Mouse (Mus musculus): ENCODE data around the gene Arap1. TPM values are rescaled to one million over a fixed set of nuclear protein-coding genes. Genes with fewer than 3 reads are reported as not detected.
A peak's percentile ranks its signal among the peaks of the same experiment; 100 is the strongest.

Gene Arap1
- polyA plus RNA-seq, 1 experiment from 2014 or later: 92.5 TPM

DNA sequence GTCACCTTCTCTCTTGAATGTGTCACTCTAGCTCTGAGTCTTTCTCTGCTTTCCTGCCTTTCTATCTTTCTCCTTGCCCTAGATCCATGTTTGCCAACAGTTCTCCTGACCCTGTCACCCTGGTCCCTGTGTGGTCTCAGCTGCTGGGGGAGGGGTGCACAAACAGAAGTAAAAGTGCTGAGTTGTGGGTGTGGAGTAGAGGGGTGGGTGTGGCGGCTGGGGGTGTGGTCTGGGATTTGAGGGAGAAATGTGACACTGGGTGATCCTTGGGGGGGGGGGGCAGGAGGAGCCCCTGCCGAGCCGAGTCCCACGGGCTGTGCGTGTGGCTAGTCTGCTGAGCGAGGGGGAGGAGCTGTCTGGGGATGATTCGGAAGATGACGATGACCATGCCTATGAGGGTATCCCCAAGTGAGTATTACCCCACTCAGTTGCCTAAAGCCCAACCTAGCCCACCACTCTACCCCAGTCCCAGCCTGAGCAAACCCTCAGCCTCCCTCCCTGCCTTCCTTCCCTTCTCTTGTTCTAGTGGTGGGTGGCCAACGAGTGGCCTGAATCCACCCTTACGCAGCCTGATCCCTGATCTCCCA lies 38.1 kb downstream of the Arap1 start:
- ATAC-seq (ENCODE audit: low FRiP score, low TSS enrichment): peak; percentile 66
- H3K4me1 ChIP-seq (ENCODE audit: control insufficient read depth, insufficient read depth, low read length): peaks cover 23% of the 10 kb centered on the region
- H3K27ac ChIP-seq (ENCODE audit: low read depth, low read length): peak overlapping the region; percentile 68
- H3K36me3 ChIP-seq (ENCODE audit: control insufficient read depth, insufficient read depth, low read length): peaks cover 12% of the 10 kb centered on the region; the same call in 1 of the 2 replicates
- no peak overlapping the region for H3K9ac ChIP-seq (ENCODE audit: low read depth, low read length)
- H3K4me3 ChIP-seq (ENCODE audit: low read length): no peak overlapping the region
- H3K27me3 ChIP-seq (ENCODE audit: control insufficient read depth, insufficient read depth, low read length): no peaks in the 10 kb centered on the region
- H3K9me3 ChIP-seq (ENCODE audit: control insufficient read depth, low read length): no peaks in the 10 kb centered on the region
- WGBS: 40% methylated on average over 9 of the region's 10 CpGs
- peak overlapping the region; percentile 0; the same call in 1 of the 2 replicates for H3K4me2 ChIP-seq (replicated peaks; ENCODE audit: low read depth, low read length)

DNA sequence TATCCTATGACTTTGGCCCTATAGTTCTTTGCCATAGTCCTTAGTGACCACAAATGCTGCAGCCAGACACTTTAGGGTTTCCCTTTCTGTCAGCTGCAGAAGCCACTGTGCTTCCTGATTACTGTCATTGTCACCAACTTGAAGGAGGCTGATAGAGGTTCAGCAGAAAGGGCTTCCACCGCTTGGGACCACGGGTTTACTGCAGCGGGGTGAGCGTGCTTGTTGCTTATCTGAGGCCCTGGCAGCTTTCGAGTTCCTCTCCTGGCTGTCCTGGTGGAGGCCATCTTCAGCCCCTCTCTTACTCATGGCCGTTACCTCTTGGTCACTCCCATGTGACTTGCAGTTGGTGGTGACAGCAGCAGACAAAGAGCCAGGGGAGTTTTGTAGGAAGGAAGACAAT lies 41.4 kb downstream of the Arap1 start:
- H3K4me3 ChIP-seq (ENCODE audit: low read length): no peak overlapping the region
- peaks cover 47% of the 10 kb centered on the region for H3K4me1 ChIP-seq (ENCODE audit: control insufficient read depth, insufficient read depth, low read length)
- H3K27me3 ChIP-seq (ENCODE audit: control insufficient read depth, insufficient read depth, low read length): no peaks in the 10 kb centered on the region
- 89% methylated on average over 6 of the region's 6 CpGs for WGBS
- H3K9ac ChIP-seq (ENCODE audit: low read depth, low read length): no peak overlapping the region
- no peak overlapping the region for H3K27ac ChIP-seq (ENCODE audit: low read depth, low read length)
- H3K4me2 ChIP-seq (replicated peaks; ENCODE audit: low read depth, low read length): no peak overlapping the region
- H3K9me3 ChIP-seq (ENCODE audit: control insufficient read depth, low read length): no peaks in the 10 kb centered on the region
- no peak for ATAC-seq (ENCODE audit: low FRiP score, low TSS enrichment)
- H3K36me3 ChIP-seq (ENCODE audit: control insufficient read depth, insufficient read depth, low read length): peaks cover 12% of the 10 kb centered on the region; the same call in 1 of the 2 replicates

DNA sequence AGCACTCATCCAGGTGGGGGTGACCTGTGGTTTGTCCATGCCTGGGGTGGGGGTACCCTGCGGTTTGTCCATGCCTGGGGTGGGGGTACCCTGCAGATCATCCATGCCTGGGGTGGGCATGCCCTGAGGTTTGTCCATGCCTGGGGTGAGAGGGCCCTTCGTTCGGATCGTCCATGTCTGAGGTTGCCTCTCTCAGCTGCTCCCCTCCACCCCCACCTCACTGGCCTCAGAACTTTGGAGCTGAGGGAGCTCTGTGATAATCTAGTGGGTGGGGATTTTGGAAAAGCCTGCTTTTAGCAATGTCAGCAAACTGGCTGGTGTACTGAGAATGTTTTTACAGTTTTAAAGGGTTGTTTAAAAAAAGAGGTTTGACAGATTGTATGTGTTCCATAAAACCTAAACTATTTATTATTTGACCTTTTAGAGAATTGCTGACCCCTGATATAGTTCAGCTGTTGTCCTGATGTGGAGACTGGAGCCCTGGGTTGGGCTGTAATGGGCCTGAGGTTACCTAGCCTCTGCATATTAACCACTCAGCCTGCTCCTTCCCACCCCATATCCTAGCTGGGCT lies 44.1 kb downstream of the Arap1 start:
- 52% methylated on average over 4 of the region's 4 CpGs for WGBS
- H3K4me1 ChIP-seq (ENCODE audit: control insufficient read depth, insufficient read depth, low read length): peaks cover 32% of the 10 kb centered on the region
- no peak overlapping the region; the same call in 1 of the 2 replicates for H3K4me2 ChIP-seq (replicated peaks; ENCODE audit: low read depth, low read length)
- peaks cover 24% of the 10 kb centered on the region; the same call in 1 of the 2 replicates for H3K36me3 ChIP-seq (ENCODE audit: control insufficient read depth, insufficient read depth, low read length)
- no peak overlapping the region for H3K4me3 ChIP-seq (ENCODE audit: low read length)
- ATAC-seq (ENCODE audit: low FRiP score, low TSS enrichment): peak; percentile 25; the same call in 1 of the 2 replicates
- H3K27ac ChIP-seq (ENCODE audit: low read depth, low read length): peak overlapping the region; percentile 97
- no peak overlapping the region for H3K9ac ChIP-seq (ENCODE audit: low read depth, low read length)
- no peaks in the 10 kb centered on the region for H3K27me3 ChIP-seq (ENCODE audit: control insufficient read depth, insufficient read depth, low read length)
- H3K9me3 ChIP-seq (ENCODE audit: control insufficient read depth, low read length): no peaks in the 10 kb centered on the region

DNA sequence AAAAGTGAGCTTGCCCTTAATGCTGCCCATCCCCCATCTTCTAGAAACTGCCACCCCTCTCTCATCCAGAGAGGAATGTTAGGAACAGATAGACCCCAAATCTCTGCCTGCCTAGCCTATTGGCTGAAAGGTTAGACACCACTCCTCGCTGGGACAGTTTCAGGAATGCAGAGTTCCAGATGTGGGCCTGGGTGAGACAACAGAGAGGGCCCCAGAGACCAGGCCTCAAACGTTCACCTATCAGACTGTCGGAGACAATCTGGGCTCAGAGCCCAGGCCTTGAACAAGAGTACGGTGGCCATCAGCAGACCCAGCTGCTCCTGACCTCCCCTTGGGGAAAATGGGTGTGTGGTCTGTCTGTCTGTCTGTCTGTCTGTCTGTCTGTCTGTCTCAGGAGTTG lies 45.1 kb downstream of the Arap1 start:
- peaks cover 33% of the 10 kb centered on the region; the same call in 1 of the 2 replicates for H3K36me3 ChIP-seq (ENCODE audit: control insufficient read depth, insufficient read depth, low read length)
- peak overlapping the region; percentile 97 for H3K27ac ChIP-seq (ENCODE audit: low read depth, low read length)
- no peaks in the 10 kb centered on the region for H3K27me3 ChIP-seq (ENCODE audit: control insufficient read depth, insufficient read depth, low read length)
- no peak overlapping the region; the same call in 1 of the 2 replicates for H3K4me2 ChIP-seq (replicated peaks; ENCODE audit: low read depth, low read length)
- no peak for ATAC-seq (ENCODE audit: low FRiP score, low TSS enrichment)
- peaks cover 29% of the 10 kb centered on the region for H3K4me1 ChIP-seq (ENCODE audit: control insufficient read depth, insufficient read depth, low read length)
- H3K9me3 ChIP-seq (ENCODE audit: control insufficient read depth, low read length): no peaks in the 10 kb centered on the region
- 43% methylated on average over 4 of the region's 4 CpGs for WGBS
- no peak overlapping the region for H3K9ac ChIP-seq (ENCODE audit: low read depth, low read length)
- no peak overlapping the region for H3K4me3 ChIP-seq (ENCODE audit: low read length)

DNA sequence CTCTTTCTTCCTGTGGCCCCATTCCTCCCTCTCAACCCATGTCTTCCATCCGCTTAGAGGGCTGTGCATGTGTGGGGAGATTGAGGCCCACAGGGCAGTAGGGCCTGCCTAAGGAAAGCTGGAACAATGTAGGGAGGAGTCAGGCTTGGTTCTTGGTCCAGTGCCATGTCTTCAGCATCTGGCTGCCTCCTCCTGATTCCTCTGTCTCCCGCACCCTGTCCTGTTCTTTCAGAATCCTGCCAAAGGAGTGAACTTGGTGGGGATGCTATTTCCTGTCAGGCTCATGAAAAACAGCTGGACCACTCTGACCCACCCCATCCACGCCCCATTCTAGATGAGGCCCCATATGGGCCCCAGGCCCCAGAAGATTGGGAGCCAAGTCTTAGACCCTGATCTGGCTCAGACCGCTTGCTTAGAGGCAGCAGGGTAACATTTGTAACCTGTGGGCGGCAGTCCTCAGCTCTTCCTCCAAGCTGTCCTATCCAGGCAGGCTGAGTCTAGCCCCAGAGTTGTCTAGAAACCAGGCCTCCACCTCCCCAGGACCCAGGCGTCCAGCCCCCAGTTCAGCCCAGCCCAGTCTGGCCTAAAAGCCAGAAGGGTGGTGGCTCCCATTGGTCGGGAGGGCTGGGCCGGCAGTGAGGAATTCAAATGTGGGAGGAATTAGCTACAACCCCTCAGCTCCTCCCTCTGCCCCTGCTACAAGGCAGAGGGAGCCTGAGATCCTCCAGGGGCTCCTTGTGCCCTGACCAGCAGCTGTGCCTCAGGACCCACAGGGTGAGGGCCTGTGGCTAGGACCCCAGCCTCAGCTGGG lies 46.0 kb downstream of the Arap1 start:
- peak overlapping the region; percentile 45 for H3K4me3 ChIP-seq (ENCODE audit: low read length)
- H3K4me1 ChIP-seq (ENCODE audit: control insufficient read depth, insufficient read depth, low read length): peaks cover 29% of the 10 kb centered on the region
- H3K4me2 ChIP-seq (replicated peaks; ENCODE audit: low read depth, low read length): peak overlapping the region; percentile 52
- peak; percentile 85 for ATAC-seq (ENCODE audit: low FRiP score, low TSS enrichment)
- H3K27ac ChIP-seq (ENCODE audit: low read depth, low read length): peak overlapping the region; percentile 97
- 29% methylated on average over 8 of the region's 8 CpGs for WGBS
- peaks cover 39% of the 10 kb centered on the region; the same call in 1 of the 2 replicates for H3K36me3 ChIP-seq (ENCODE audit: control insufficient read depth, insufficient read depth, low read length)
- peak overlapping the region; percentile 59; the same call in 1 of the 2 replicates for H3K9ac ChIP-seq (ENCODE audit: low read depth, low read length)
- no peaks in the 10 kb centered on the region for H3K27me3 ChIP-seq (ENCODE audit: control insufficient read depth, insufficient read depth, low read length)
- H3K9me3 ChIP-seq (ENCODE audit: control insufficient read depth, low read length): no peaks in the 10 kb centered on the region

DNA sequence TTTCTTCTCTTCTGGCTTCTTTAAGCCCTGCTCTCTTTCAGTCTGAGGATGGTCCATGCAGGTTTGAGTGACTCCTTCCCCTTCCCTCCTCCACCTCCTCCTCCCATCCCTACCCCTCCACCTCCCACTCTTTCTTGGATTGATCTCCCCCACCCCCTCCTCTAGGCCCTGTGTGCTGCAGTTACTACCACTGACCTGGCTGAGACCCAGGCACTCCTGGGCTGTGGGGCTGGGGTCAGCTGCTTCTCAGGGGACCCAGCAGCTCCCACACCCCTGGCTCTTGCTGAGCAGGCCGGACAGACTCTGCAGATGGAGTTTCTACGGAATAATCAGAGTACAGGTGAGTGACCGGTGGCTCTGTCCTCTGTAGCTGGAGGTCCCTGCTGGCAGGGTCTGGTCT lies 46.7 kb downstream of the Arap1 start:
- peak; percentile 40 for ATAC-seq (ENCODE audit: low FRiP score, low TSS enrichment)
- Histone ChIP-seq H3K9ac (ENCODE audit: low read depth, low read length) (peak overlapping the region; percentile 59), H3K4me3 (ENCODE audit: low read length) (peak overlapping the region; percentile 45), H3K4me1 (ENCODE audit: control insufficient read depth, insufficient read depth, low read length) (peaks cover 29% of the 10 kb centered on the region), H3K36me3 (ENCODE audit: control insufficient read depth, insufficient read depth, low read length) (peaks cover 44% of the 10 kb centered on the region; the same call in 1 of the 2 replicates), H3K4me2 (replicated peaks; ENCODE audit: low read depth, low read length) (peak overlapping the region; percentile 52), H3K27ac (ENCODE audit: low read depth, low read length) (peak overlapping the region; percentile 97), H3K27me3 (ENCODE audit: control insufficient read depth, insufficient read depth, low read length) (no peaks in the 10 kb centered on the region), H3K9me3 (ENCODE audit: control insufficient read depth, low read length) (no peaks in the 10 kb centered on the region)
- 39% methylated on average over 3 of the region's 3 CpGs for WGBS

DNA sequence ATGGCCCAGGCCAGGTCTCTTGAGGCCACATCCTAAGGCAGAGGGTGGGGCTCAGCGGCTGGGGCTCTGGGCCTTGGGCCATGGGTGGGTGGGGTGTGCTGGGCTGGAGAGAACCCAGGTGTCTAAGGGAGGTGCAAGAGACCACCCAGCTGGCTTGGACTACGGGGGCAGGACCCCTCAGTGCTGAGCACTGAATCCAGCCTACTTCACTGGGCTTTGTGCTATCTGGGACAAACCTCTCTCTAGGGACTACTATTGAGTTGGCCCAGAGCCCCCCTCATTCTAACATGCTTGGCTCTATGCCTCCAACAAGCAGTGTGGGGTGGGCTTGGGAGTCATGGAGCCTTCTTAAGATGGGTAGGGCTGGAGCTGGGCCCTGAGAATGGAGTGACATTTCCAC lies 47.6 kb downstream of the Arap1 start:
- ATAC-seq (ENCODE audit: low FRiP score, low TSS enrichment): peak; percentile 7; the same call in 1 of the 2 replicates
- Histone ChIP-seq H3K9ac (ENCODE audit: low read depth, low read length) (peak overlapping the region; percentile 59), H3K4me1 (ENCODE audit: control insufficient read depth, insufficient read depth, low read length) (peaks cover 29% of the 10 kb centered on the region), H3K4me2 (replicated peaks; ENCODE audit: low read depth, low read length) (peak overlapping the region; percentile 52), H3K27me3 (ENCODE audit: control insufficient read depth, insufficient read depth, low read length) (no peaks in the 10 kb centered on the region), H3K36me3 (ENCODE audit: control insufficient read depth, insufficient read depth, low read length) (peaks cover 45% of the 10 kb centered on the region), H3K9me3 (ENCODE audit: control insufficient read depth, low read length) (no peaks in the 10 kb centered on the region), H3K4me3 (ENCODE audit: low read length) (peak overlapping the region; percentile 45), H3K27ac (ENCODE audit: low read depth, low read length) (peak overlapping the region; percentile 97; the same call in 1 of the 2 replicates)
- 70% methylated on average over 2 of the region's 2 CpGs for WGBS

DNA sequence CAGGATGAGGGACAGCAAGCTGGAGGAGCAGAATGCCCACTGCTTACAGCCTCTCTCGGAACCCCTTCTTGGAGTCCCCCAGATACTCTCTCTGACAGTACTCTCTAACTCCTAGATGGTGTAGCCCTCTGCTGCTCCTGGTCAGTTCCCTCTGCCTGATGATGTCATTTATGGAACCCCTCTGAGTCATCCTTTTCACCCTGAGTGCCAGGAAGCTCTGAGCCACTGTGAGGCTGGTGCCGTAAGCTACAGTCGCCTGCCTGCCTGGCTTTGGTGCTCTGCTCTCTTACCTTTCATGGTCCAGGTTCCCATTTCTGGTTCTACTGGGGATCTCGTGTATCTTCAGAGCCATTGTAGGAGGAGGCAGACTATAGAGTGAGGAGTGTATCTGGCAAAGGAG lies 49.3 kb downstream of the Arap1 start:
- WGBS: 91% methylated on average over 4 of the region's 4 CpGs
- Histone ChIP-seq H3K9ac (ENCODE audit: low read depth, low read length) (no peak overlapping the region), H3K4me2 (replicated peaks; ENCODE audit: low read depth, low read length) (no peak overlapping the region; the same call in 1 of the 2 replicates), H3K4me1 (ENCODE audit: control insufficient read depth, insufficient read depth, low read length) (peaks cover 21% of the 10 kb centered on the region), H3K36me3 (ENCODE audit: control insufficient read depth, insufficient read depth, low read length) (peaks cover 59% of the 10 kb centered on the region), H3K9me3 (ENCODE audit: control insufficient read depth, low read length) (no peaks in the 10 kb centered on the region), H3K27ac (ENCODE audit: low read depth, low read length) (no peak overlapping the region), H3K27me3 (ENCODE audit: control insufficient read depth, insufficient read depth, low read length) (no peaks in the 10 kb centered on the region), H3K4me3 (ENCODE audit: low read length) (no peak overlapping the region)
- ATAC-seq (ENCODE audit: low FRiP score, low TSS enrichment): no peak
